In genomic region chr5:86942111-86942510, GRCm38 (mm10) we compare ENCODE assay signal across 38 mouse cellular contexts. TPM values are rescaled to one million over a fixed set of nuclear protein-coding genes. Genes with fewer than 3 reads are reported as not detected.
"Had no signal": no experiment of that assay in that cellular context is flagged by ENCODE, and none has a peak within 500 bp of the region (broad histone marks: within the 10 kb centered on the region; RNA-seq: fewer than 3 reads in every experiment).

No protein-coding gene starts in this region.

- DNase-seq: cerebellum, adult 18-20 months; cerebellum, adult 2 months; cerebellum, adult 8-10 months; cerebellum, adult 9-10 months; cerebellum, adult 9-11 months; cerebellum, postnatal 10 days; cerebellum, postnatal 14 days; cerebellum, postnatal 25 days; cerebellum, postnatal 36 days; embryo, embryonic 11 days; forebrain, postnatal 0 days; gastrocnemius, adult 2 months; gastrocnemius, postnatal 10 days; gastrocnemius, postnatal 14 days; gastrocnemius, postnatal 25 days; gastrocnemius, postnatal 36 days; heart, adult 11 months had no signal

- H3K9ac ChIP-seq: embryonic facial prominence, embryonic 12.5 days; embryonic facial prominence, embryonic 13.5 days; embryonic facial prominence, embryonic 15.5 days; forebrain, embryonic 12.5 days; forebrain, embryonic 13.5 days; forebrain, embryonic 15.5 days; forebrain, postnatal 0 days had no signal

- H3K9me3 ChIP-seq: embryonic facial prominence, embryonic 10.5 days; embryonic facial prominence, embryonic 12.5 days; embryonic facial prominence, embryonic 15.5 days; forebrain, embryonic 10.5 days; forebrain, embryonic 12.5 days; forebrain, embryonic 13.5 days; forebrain, embryonic 15.5 days had no signal

- H3K4me1 ChIP-seq: embryonic facial prominence, embryonic 10.5 days; embryonic facial prominence, embryonic 12.5 days; embryonic facial prominence, embryonic 13.5 days; embryonic facial prominence, embryonic 15.5 days; forebrain, embryonic 10.5 days; forebrain, embryonic 12.5 days; forebrain, embryonic 13.5 days; forebrain, embryonic 15.5 days had no signal

- H3K36me3 ChIP-seq: embryonic facial prominence, embryonic 10.5 days; embryonic facial prominence, embryonic 12.5 days; embryonic facial prominence, embryonic 13.5 days; embryonic facial prominence, embryonic 15.5 days; forebrain, embryonic 10.5 days; forebrain, embryonic 12.5 days; forebrain, embryonic 15.5 days had no signal

- H3K27me3 ChIP-seq: embryonic facial prominence, embryonic 12.5 days; embryonic facial prominence, embryonic 13.5 days; embryonic facial prominence, embryonic 15.5 days; forebrain, embryonic 12.5 days; forebrain, embryonic 13.5 days; forebrain, embryonic 15.5 days had no signal

- H3K27ac ChIP-seq: embryonic facial prominence, embryonic 10.5 days; embryonic facial prominence, embryonic 12.5 days; embryonic facial prominence, embryonic 13.5 days; embryonic facial prominence, embryonic 15.5 days; forebrain, embryonic 10.5 days; forebrain, embryonic 12.5 days; forebrain, embryonic 13.5 days; forebrain, embryonic 15.5 days; gastrocnemius, adult 2 months had no signal

- ATAC-seq: forebrain, embryonic 13.5 days; forebrain, embryonic 14.5 days; forebrain, embryonic 15.5 days; forebrain, embryonic 16.5 days; forebrain, postnatal 0 days had no signal

- H3K4me3 ChIP-seq: embryonic facial prominence, embryonic 10.5 days; embryonic facial prominence, embryonic 12.5 days; embryonic facial prominence, embryonic 13.5 days; embryonic facial prominence, embryonic 15.5 days; erythroblast, embryonic 14.5 days; forebrain, embryonic 10.5 days; forebrain, embryonic 12.5 days; forebrain, embryonic 13.5 days; forebrain, embryonic 15.5 days; gastrocnemius, adult 2 months had no signal

- H3K4me2 ChIP-seq: embryonic facial prominence, embryonic 12.5 days; embryonic facial prominence, embryonic 13.5 days; embryonic facial prominence, embryonic 15.5 days; forebrain, embryonic 12.5 days; forebrain, embryonic 13.5 days; forebrain, embryonic 15.5 days had no signal

RNA-seq across cellular contexts. Expression of gene Ugt2b1, which starts 15.8 kb away (rescaled TPM):
- total RNA-seq: common myeloid progenitor, adult 5-6 weeks; forebrain, postnatal 0 days; gastrocnemius, adult 18-20 months; gastrocnemius, adult 2 months; gastrocnemius, postnatal 10 days; gastrocnemius, postnatal 14 days; gastrocnemius, postnatal 25 days; gastrocnemius, postnatal 36 days; granulocyte monocyte progenitor cell, adult 5-6 weeks had no signal
- polyA plus RNA-seq: cerebellum, adult 2 months; cortical plate, adult 2 months; embryonic facial prominence, embryonic 10.5 days; embryonic facial prominence, embryonic 11.5 days; embryonic facial prominence, embryonic 12.5 days; embryonic facial prominence, embryonic 13.5 days; embryonic facial prominence, embryonic 14.5 days; embryonic facial prominence, embryonic 15.5 days; erythroblast, embryonic 14.5 days; forebrain, embryonic 10.5 days; forebrain, embryonic 11.5 days; forebrain, embryonic 12.5 days; forebrain, embryonic 13.5 days; forebrain, embryonic 14.5 days; forebrain, embryonic 15.5 days; forebrain, embryonic 16.5 days; forebrain, postnatal 0 days; frontal cortex, adult 2 months had no signal

RNA-seq across cellular contexts. Expression of gene Ugt2b34, which starts 35.4 kb away (rescaled TPM):
- total RNA-seq: common myeloid progenitor, adult 5-6 weeks; forebrain, postnatal 0 days; gastrocnemius, adult 2 months; gastrocnemius, postnatal 14 days; gastrocnemius, postnatal 25 days; gastrocnemius, postnatal 36 days; granulocyte monocyte progenitor cell, adult 5-6 weeks had no signal
- polyA plus RNA-seq: cerebellum, adult 2 months; cortical plate, adult 2 months; embryonic facial prominence, embryonic 11.5 days; embryonic facial prominence, embryonic 12.5 days; embryonic facial prominence, embryonic 14.5 days; erythroblast, embryonic 14.5 days; forebrain, embryonic 10.5 days; forebrain, embryonic 11.5 days; forebrain, embryonic 12.5 days; forebrain, embryonic 13.5 days; forebrain, embryonic 14.5 days; forebrain, embryonic 15.5 days; forebrain, embryonic 16.5 days; forebrain, postnatal 0 days; frontal cortex, adult 2 months; gonadal fat pad, adult 2 months had no signal

RNA-seq across cellular contexts. Expression of gene Ugt2b35, which starts 58.5 kb away (rescaled TPM):
- total RNA-seq: common myeloid progenitor, adult 5-6 weeks; forebrain, postnatal 0 days; gastrocnemius, adult 18-20 months; gastrocnemius, adult 2 months; gastrocnemius, adult 8-10 months; gastrocnemius, postnatal 10 days; gastrocnemius, postnatal 14 days; gastrocnemius, postnatal 25 days; gastrocnemius, postnatal 36 days; granulocyte monocyte progenitor cell, adult 5-6 weeks had no signal
- polyA plus RNA-seq: cerebellum, adult 2 months; cortical plate, adult 2 months; embryonic facial prominence, embryonic 10.5 days; embryonic facial prominence, embryonic 11.5 days; embryonic facial prominence, embryonic 12.5 days; embryonic facial prominence, embryonic 13.5 days; embryonic facial prominence, embryonic 14.5 days; embryonic facial prominence, embryonic 15.5 days; erythroblast, embryonic 14.5 days; forebrain, embryonic 10.5 days; forebrain, embryonic 11.5 days; forebrain, embryonic 12.5 days; forebrain, embryonic 13.5 days; forebrain, embryonic 14.5 days; forebrain, embryonic 15.5 days; forebrain, embryonic 16.5 days; forebrain, postnatal 0 days; frontal cortex, adult 2 months; gonadal fat pad, adult 2 months had no signal
